Mouse (Mus musculus): ENCODE results near the gene Mfsd11. TPM values are rescaled to one million over a fixed set of nuclear protein-coding genes. Genes with fewer than 3 reads are reported as not detected.
"Not testable (repeated sequence)": the region's sequence is repeated elsewhere in the genome, so short reads cannot be mapped to it uniquely, and the experiment has no call there.

Gene Mfsd11
- total and polyA plus RNA-seq, 3 experiments = 25.4 to 25.7 TPM; not detected in 1

GRCm38 (mm10) chr11:116848086-116848876 lies 4.0 kb upstream of the Mfsd11 start (continued):
- TF ChIP-seq MYB (IDR thresholded peaks at IDR 0.05; ENCODE audit: low read depth, low read length) (peak; percentile 37; the same call in 1 of the 2 replicates), POLR2A (IDR thresholded peaks at IDR 0.05; ENCODE audit: control insufficient read depth in 1 of 2, insufficient read depth in 1 of 2, low read depth in 1 of 2, low read length in 2 of 2, poor library complexity in 1 of 2) (peak; percentile 31 to 36; a peak in 1 of 4 replicates), SMC3 (IDR thresholded peaks at IDR 0.05; ENCODE audit: low read depth, low read length) (peak; percentile 20), MAX (IDR thresholded peaks at IDR 0.05; ENCODE audit: low read length) (no peak), POLR2AphosphoS2 (IDR thresholded peaks at IDR 0.05; ENCODE audit: low read length) (peak; percentile 77)

- not testable (repeated sequence) for H3K4me3 ChIP-seq (ENCODE audit: control insufficient read depth in 1 of 2, insufficient read depth in 1 of 2, low read depth in 2 of 2, low read length in 2 of 2); H3K27me3 ChIP-seq (ENCODE audit: control insufficient read depth in 1 of 2, insufficient read depth in 2 of 2, low read length in 2 of 2); H3K9me3 ChIP-seq (replicated peaks; ENCODE audit: insufficient read depth, low read length)
- Histone ChIP-seq H3K79me2 (ENCODE audit: control insufficient read depth, insufficient read depth, low read length, poor library complexity) (peaks cover 62% of the 10 kb centered on the region), H3K27ac (ENCODE audit: control insufficient read depth, low read depth, low read length) (0 out of 2 replicates have a peak overlapping the region, but pooled peaks have one; percentile 5), H3K36me3 (ENCODE audit: control insufficient read depth in 1 of 2, insufficient read depth in 2 of 2, low read length in 2 of 2) (peaks cover 21 to 47% of the 10 kb centered on the region in 2 experiments), H3K4me1 (ENCODE audit: control insufficient read depth in 1 of 2, insufficient read depth in 2 of 2, low read length in 2 of 2) (peaks cover 5 to 13% of the 10 kb centered on the region in 2 experiments; a peak in 3 of 4 replicates), H3K9ac (ENCODE audit: control insufficient read depth, low read depth, low read length, poor library complexity, severe bottlenecking) (0 out of 2 replicates have a peak overlapping the region, but pooled peaks have one; percentile 0)
- peak; percentile 59 for DNase-seq (ENCODE audit: low read depth, low spot score)
- 0 out of 2 replicates have a peak, but pooled peaks have one; percentile 60 for TF ChIP-seq POLR2AphosphoS2 (IDR thresholded peaks at IDR 0.05; ENCODE audit: low read length)
- peak in 1 of 2 experiments; percentile 28; a peak in 1 of 4 replicates for TF ChIP-seq POLR2A (IDR thresholded peaks at IDR 0.05; ENCODE audit: control insufficient read depth in 1 of 2, insufficient read depth in 1 of 2, low read depth in 1 of 2, low read length in 2 of 2, poor library complexity in 1 of 2)
These were observed 3.4 kb upstream of the Mfsd11 start for GRCm38 (mm10) chr11:116848877-116849178.

- peaks cover 61% of the 10 kb centered on the region for H3K79me2 ChIP-seq (ENCODE audit: control insufficient read depth, insufficient read depth, low read length, poor library complexity)
- DNase-seq (ENCODE audit: low read depth, low spot score) = peak; percentile 36
- no peaks in the 10 kb centered on the region for H3K9me3 ChIP-seq (replicated peaks; ENCODE audit: insufficient read depth, low read length)
- H3K9ac ChIP-seq (ENCODE audit: control insufficient read depth, low read depth, low read length, poor library complexity, severe bottlenecking) = peak overlapping the region; percentile 22
- H3K4me1 ChIP-seq (ENCODE audit: control insufficient read depth in 1 of 2, insufficient read depth in 2 of 2, low read length in 2 of 2) = peaks cover 5 to 10% of the 10 kb centered on the region in 2 experiments; a peak in 3 of 4 replicates
- no peaks in the 10 kb centered on the region for H3K27me3 ChIP-seq (ENCODE audit: control insufficient read depth in 1 of 2, insufficient read depth in 2 of 2, low read length in 2 of 2)
- H3K36me3 ChIP-seq (ENCODE audit: control insufficient read depth in 1 of 2, insufficient read depth in 2 of 2, low read length in 2 of 2) = peaks cover 21 to 47% of the 10 kb centered on the region in 2 experiments
- TF ChIP-seq POLR2AphosphoS2 (IDR thresholded peaks at IDR 0.05; ENCODE audit: low read length) (peak; percentile 61; the same call in 1 of the 2 replicates), MXI1 (IDR thresholded peaks at IDR 0.05; ENCODE audit: low read depth, low read length) (no peak), MYB (IDR thresholded peaks at IDR 0.05; ENCODE audit: low read depth, low read length) (no peak), RCOR1 (IDR thresholded peaks at IDR 0.05; ENCODE audit: low read depth, low read length) (no peak), ETS1 (IDR thresholded peaks at IDR 0.05; ENCODE audit: low read depth, low read length) (no peak), HCFC1 (IDR thresholded peaks at IDR 0.05; ENCODE audit: low read depth, low read length) (no peak), NELFE (IDR thresholded peaks at IDR 0.05; ENCODE audit: low read depth, low read length) (no peak), POLR2A (IDR thresholded peaks at IDR 0.05; ENCODE audit: control insufficient read depth in 1 of 2, insufficient read depth in 1 of 2, low read depth in 1 of 2, low read length in 2 of 2, poor library complexity in 1 of 2) (peak in 1 of 2 experiments; percentile 55; a peak in 1 of 4 replicates), JUND (IDR thresholded peaks at IDR 0.05; ENCODE audit: low read depth, low read length) (no peak), ZMIZ1 (IDR thresholded peaks at IDR 0.05; ENCODE audit: low read depth, low read length) (peak; percentile 50)
- H3K4me3 ChIP-seq (ENCODE audit: control insufficient read depth in 1 of 2, insufficient read depth in 1 of 2, low read depth in 2 of 2, low read length in 2 of 2) = peak overlapping the region in 1 of 2 experiments; percentile 5; a peak in 1 of 4 replicates
- H3K27ac ChIP-seq (ENCODE audit: control insufficient read depth, low read depth, low read length) = no peak overlapping the region
These were observed 2.7 kb upstream of the Mfsd11 start for GRCm38 (mm10) chr11:116849587-116849986.
